Mouse (Mus musculus): ENCODE results near the gene Fbf1.

DNA sequence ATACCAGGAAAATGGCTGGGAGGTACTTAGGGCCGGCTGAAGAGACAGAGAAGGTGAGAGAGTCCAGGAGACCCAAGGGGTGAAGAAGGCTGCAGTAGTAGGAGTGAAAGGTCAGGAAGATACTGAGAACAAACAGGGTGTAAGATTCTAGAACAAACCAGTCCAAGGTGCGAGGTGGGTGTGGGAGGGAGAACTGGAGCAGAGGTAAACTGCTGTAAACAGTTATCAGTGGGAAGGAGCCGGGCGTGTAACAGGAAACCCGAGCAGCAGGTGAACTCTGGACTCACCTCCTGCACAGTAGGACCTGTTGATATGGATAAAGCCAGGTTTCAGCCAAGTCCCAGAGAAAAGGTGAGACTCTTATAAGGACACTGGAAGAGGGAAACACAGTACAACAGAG lies 42.7 kb upstream of the Fbf1 start:
- TF ChIP-seq CTCF (IDR thresholded peaks at IDR 0.05; ENCODE audit: control insufficient read depth, insufficient read depth, insufficient read length), result no peak
- no peak for TF ChIP-seq USF1 (IDR thresholded peaks at IDR 0.05; ENCODE audit: low read depth)
